Mouse (Mus musculus) intestine, postnatal 0 days (tissue): ENCODE measurements at regions not wholly inside any gene's neighbourhood (a gene's known extent, or its start where the extent isn't known, plus 50 kb on each side); places are given as distances from the start of the nearest gene placed in this dataset.

ENCODE experiments used
- ATAC-seq: fragments of 200-750 bp; cut with Nextera tagmentation; 2 replicates; pipeline ENCODE4 v1.8.0; 2017; ENCODE audit warnings: mild to moderate bottlenecking, moderate TSS enrichment, moderate library complexity
- H3K27ac ChIP-seq: fragments of 300-500 bp; sonication (generic); 2 replicates; pipeline ENCODE4 v1.5.1; 2014; ENCODE audit warnings: mild to moderate bottlenecking, low read depth, low read length, moderate library complexity
- H3K27me3 ChIP-seq: fragments of 300-500 bp; sonication (generic); replicated peaks from 2 replicates; pipeline ENCODE4 v1.6.1; 2014; ENCODE audit warnings: low read length, mixed read lengths; ENCODE audit not compliant: control insufficient read depth, insufficient read depth
- H3K36me3 ChIP-seq: fragments of 300-500 bp; sonication (generic); 2 replicates; pipeline ENCODE4 v1.6.1; 2014; ENCODE audit warnings: mild to moderate bottlenecking, moderate library complexity; ENCODE audit not compliant: control insufficient read depth, insufficient read depth
- H3K4me1 ChIP-seq: fragments of 300-500 bp; sonication (generic); replicated peaks from 2 replicates; pipeline ENCODE4 v1.6.1; 2014; ENCODE audit warnings: antibody characterized with exemption, low read length, mixed read lengths; ENCODE audit not compliant: control insufficient read depth, insufficient read depth
- H3K4me2 ChIP-seq: fragments of 300-500 bp; sonication (generic); replicated peaks from 2 replicates; pipeline ENCODE4 v1.6.1; 2014; ENCODE audit warnings: low read depth, mild to moderate bottlenecking, moderate library complexity
- H3K4me3 ChIP-seq: fragments of 300-500 bp; sonication (generic); 2 replicates; pipeline ENCODE4 v1.5.1; 2014; ENCODE audit warnings: low read depth, low read length
- H3K9ac ChIP-seq: fragments of 300-500 bp; sonication (generic); 2 replicates; pipeline ENCODE4 v1.6.1; 2014; ENCODE audit warnings: mild to moderate bottlenecking, low read depth, low read length
- H3K9me3 ChIP-seq: fragments of 300-500 bp; sonication (generic); 2 replicates; pipeline ENCODE4 v1.6.1; 2016; ENCODE audit warnings: mixed run types; ENCODE audit not compliant: control insufficient read depth
- CTCF ChIP-seq: sonication (generic); IDR thresholded peaks from 2 replicates; pipeline ENCODE4 v1.5.1; 2016; ENCODE audit warnings: low read depth, mild to moderate bottlenecking, control low read depth, antibody characterized with exemption, moderate library complexity
- WGBS: fragments of 180-500 bp; shearing (Covaris S2); extraction: QIAGEN DNeasy Blood & Tissue Kit; methylation state at CpG from one replicate; pipeline ENCODE4 v1.1.7; 2014; 5-methylcytosine and 5-hydroxymethylcytosine counted together

- Histone ChIP-seq H3K4me1 (no peaks in the 10 kb centered on the region), H3K4me3 (no peak overlapping the region), H3K9me3 (no peaks in the 10 kb centered on the region), H3K27me3 (no peaks in the 10 kb centered on the region), H3K27ac (no peak overlapping the region), H3K36me3 (no peaks in the 10 kb centered on the region), H3K9ac (no peak overlapping the region), H3K4me2 (no peak overlapping the region)
- no peak for ATAC-seq
- WGBS = 66% methylated on average over 5 of the region's 5 CpGs
- no peak for TF ChIP-seq CTCF
Measured at GRCm38 (mm10) chr11:50492399-50493122, 61.6 kb upstream of the Rufy1 start.

GRCm38 (mm10) chr11:50483821-50484220, 52.9 kb upstream of the Rufy1 start:
- no peak overlapping the region for H3K9ac ChIP-seq
- H3K4me1 ChIP-seq = no peaks in the 10 kb centered on the region
- no peak for TF ChIP-seq CTCF
- no peak overlapping the region for H3K4me3 ChIP-seq
- H3K36me3 ChIP-seq = no peaks in the 10 kb centered on the region
- no peak overlapping the region for H3K27ac ChIP-seq
- H3K4me2 ChIP-seq = no peak overlapping the region
- no peak for ATAC-seq
- WGBS = 88% methylated on average over 2 of the region's 2 CpGs
- no peaks in the 10 kb centered on the region for H3K9me3 ChIP-seq
- no peaks in the 10 kb centered on the region for H3K27me3 ChIP-seq

GRCm38 (mm10) chr11:50483116-50483515, 52.2 kb upstream of the Rufy1 start:
- ATAC-seq = no peak
- no peaks in the 10 kb centered on the region for H3K9me3 ChIP-seq
- no peak overlapping the region for H3K4me3 ChIP-seq
- no peak overlapping the region for H3K4me2 ChIP-seq
- H3K4me1 ChIP-seq = no peaks in the 10 kb centered on the region
- no peak overlapping the region for H3K27ac ChIP-seq
- WGBS = 88% methylated on average over 6 of the region's 6 CpGs
- no peaks in the 10 kb centered on the region for H3K27me3 ChIP-seq
- TF ChIP-seq CTCF = no peak
- H3K9ac ChIP-seq = no peak overlapping the region
- H3K36me3 ChIP-seq = no peaks in the 10 kb centered on the region

GRCm38 (mm10) chr11:50482607-50483006, 51.7 kb upstream of the Rufy1 start:
- no peak for ATAC-seq
- Histone ChIP-seq H3K4me3 (no peak overlapping the region), H3K9me3 (no peaks in the 10 kb centered on the region), H3K27me3 (no peaks in the 10 kb centered on the region), H3K36me3 (no peaks in the 10 kb centered on the region), H3K27ac (no peak overlapping the region), H3K4me1 (no peaks in the 10 kb centered on the region), H3K9ac (no peak overlapping the region), H3K4me2 (no peak overlapping the region)
- 39% methylated on average over 3 of the region's 3 CpGs for WGBS
- TF ChIP-seq CTCF = no peak
